Mouse (Mus musculus): ENCODE data around the gene H2-M10.1. TPM values are rescaled to one million over a fixed set of nuclear protein-coding genes. Genes with fewer than 3 reads are reported as not detected.
"Not testable (repeated sequence)": the region's sequence is repeated elsewhere in the genome, so short reads cannot be mapped to it uniquely, and the experiment has no call there.

Gene H2-M10.1
- total RNA-seq (2021): not detected
- long read RNA-seq, experiment 1: 0 reads
- long read RNA-seq, experiment 2: 0 reads

DNA sequence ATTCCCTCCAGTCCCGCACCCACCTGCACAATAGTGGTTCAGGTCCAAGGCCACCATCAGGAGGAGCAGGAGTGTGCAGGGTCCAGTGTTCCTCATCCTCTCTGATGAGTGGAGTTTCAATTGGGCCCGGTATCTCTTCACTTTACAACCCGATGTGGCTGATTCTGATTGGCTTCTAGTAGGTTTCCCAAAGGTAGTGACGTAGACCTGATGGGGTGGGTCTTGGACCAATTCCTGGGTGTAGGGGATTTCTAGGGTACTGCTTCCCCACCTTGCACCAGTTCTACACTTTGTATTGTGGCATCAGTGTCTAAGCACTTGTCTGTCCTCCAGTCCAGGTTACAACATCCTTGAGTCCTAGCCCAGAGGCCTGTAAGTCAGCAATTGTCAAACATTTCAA, at the start of gene H2-M10.1:
TSS of gene H2-M10.1 (minus strand) at position 101 of the 400 bp plus-strand sequence.
- DNase-seq: no peak

DNA sequence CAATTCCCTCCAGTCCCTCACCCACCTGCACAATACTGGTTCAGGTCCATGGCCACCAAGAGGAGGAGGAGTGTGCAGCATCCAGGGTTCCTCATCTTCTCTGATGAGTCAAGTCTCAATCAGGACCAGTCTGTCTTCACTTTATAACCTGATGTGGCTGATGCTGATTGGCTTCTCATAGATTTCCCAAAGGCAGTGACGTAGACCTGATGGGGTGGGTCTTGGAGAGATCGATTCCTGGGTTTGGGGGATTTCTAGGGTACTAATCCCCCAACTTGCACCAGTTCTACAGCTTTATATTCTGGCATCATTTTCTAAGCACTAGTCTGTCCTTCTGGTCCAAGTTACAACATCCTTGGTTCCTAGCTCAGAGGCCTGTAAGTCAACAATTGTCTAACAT, 42.4 kb upstream of the H2-M10.1 start, which contains the start of gene H2-M10.3:
TSS of gene H2-M10.3 (minus strand) at position 101 of the 400 bp plus-strand sequence.
- not testable (repeated sequence) for DNase-seq

DNA sequence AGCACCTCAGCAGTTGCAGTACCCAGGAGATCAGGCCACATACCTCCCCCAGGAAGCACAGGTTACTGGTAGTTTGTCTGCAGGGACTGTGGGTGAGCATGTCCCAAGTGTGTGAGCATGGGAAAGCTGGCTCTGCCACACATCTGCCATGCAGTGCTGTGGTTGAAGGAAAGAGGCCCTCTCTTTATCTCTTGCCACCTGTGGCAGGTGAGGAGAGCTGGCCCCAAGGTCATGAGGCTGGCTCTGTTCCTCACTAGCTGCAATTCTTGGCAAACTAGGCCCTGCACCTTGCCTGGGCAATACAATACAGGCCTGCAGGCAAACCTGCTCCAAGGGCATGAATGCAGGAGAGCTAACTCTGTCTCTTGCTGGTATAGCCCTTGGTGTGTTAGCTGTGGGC, 36.4 kb upstream of the H2-M10.1 start:
- not testable (repeated sequence) for DNase-seq

DNA sequence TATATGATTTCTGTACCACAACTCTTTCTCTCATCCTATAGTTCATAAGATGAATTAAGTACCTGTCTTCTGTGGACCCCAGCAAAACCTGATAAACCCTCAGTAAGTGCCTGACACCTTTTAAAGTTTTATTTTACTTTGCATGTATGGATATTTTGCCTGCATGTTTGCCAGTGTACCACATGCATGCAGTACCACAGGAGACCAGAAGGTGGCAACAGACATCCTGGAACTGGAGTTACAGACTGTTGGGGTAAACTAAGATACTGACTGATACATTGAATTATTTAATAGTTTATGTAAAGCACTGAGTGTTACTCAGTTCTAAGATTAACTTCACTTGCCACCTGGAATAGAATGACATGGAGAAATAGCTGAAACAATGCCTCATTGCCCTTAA, 31.6 kb upstream of the H2-M10.1 start:
- DNase-seq: peak; percentile 28

DNA sequence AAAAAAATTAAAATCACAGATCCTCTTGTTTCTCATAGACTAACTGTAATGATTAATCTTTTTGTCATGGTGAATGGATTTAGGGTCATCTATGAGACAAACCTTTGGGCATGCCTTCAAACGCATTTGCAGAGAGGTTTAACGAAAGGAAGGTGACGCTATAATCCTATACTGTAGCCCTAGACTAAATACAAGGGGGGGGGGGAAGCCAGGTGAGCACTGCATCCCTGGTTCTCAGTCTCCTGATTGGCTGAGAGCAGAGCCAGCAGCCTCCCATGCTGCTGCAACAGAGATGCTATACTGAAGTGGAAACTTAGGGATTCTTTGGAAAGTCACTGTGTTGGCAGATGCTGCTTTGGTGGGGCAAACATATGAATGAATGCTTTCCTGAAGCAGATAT, 29.8 kb upstream of the H2-M10.1 start:
- no peak for DNase-seq

DNA sequence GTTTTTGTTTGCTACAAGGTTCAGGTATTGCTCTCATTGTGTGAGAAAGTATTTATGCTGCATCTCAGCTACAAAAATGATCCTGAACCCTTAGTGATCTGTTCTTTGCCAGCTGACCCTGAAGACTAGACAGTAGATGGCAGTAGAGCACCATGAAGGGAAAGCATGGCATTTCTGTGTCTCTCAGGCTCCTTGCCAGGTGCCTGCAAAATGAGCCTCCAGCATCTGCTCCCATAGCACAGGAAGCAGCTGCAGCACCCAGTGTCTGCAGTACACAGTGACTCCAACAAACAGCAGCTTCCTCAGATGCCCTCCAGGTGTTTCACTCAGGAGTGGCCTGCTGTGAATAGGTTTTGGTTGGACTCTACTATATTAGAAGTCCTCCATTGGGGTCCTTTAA, 29.4 kb upstream of the H2-M10.1 start:
- DNase-seq: peak; percentile 62

DNA sequence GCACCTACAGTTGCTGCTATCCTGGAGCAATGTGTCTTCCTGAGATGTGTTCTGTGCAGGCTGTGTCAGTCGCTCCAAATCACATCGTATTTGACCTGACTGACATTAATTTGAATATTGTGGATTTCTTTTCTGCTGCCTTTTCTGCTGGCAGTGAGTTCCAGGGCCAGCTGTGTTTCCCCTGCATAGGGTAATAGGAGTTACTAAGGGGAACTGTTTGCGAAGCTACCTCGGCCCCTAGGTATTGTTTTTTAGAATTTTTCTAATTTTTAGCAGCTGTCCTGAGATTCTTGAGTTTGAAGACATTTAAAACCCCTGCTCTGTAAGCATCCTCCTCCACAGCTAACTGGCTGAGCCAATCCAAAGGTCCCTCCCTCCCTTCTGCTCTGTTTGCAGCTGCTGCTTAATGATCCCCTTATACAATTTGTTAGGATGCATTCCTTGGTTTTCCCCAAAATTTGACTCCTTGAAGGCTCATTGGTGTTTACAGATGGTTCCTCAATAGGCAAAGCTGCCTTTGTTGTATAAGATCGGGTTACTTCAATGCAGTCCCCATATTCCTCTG, 10.2 kb downstream of the H2-M10.1 start:
- no peak for DNase-seq

DNA sequence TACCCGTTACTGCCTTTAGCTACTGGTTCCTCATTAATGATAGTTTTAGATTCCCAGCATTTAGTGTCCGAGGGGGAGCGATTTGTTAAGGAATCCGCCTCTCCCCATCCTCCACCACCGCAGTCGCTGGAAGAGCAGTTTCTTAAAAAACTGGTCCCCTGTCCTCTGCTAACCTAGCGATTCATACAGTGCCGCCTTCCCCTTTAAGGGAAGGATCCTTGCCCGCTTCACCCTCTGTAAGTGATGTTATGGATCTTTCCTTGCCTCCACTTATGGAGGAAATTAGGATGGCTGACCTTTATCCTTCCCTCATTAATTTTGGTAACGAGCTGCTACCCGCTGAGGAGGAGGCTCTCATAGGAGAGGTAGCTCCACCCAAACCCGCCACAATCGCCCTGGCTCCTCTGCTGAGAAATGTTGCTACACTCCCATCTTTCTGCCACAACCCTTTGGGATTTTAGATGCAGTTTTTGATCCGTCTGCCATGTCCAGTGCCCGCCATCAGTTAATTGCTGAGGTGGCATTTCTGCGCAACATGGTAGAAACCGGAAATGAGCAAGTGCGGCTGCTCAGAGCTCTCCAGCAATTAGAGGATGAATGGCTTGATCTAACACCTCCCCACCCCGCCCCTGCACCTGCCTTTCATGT, 10.8 kb downstream of the H2-M10.1 start:
- DNase-seq: peak; percentile 8

DNA sequence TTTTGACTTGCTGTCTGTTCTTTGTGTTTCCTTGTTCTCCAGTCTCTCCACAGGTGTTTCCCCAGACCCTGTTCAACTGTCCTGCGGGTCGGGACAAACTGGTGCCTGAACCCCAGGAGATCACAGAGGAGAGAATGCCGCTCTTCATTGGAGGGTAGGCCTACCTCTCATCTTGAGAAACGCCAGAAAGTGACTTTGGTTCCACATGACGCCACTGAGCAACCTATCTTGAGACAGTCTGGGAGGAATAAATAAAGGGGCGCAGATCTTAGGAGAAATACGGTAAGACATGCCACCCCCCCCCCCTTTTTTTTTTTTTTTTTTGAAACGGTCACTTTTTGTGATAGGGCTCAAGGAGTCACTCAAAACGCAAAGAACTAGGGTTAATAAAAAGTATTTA, 11.4 kb downstream of the H2-M10.1 start:
- DNase-seq: no peak

DNA sequence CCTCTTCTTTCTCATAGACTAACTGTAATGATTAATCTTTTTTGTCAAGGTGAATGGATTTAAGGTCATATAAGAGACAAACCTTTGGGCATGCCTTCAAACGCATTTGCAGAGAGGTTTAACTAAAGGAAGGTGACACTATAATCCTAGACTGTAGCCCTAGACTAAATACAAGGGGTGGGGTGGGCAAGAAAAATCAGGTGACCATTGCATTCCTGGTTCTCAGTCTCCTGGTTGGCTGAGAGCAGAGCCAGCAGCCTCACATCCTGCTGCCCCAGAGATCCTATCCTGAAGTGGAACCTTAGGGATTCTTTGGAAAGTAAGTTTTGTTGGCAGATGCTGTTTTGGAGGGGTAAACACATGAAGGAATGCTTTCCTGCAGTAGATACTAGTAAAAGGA, 16.7 kb downstream of the H2-M10.1 start:
- no peak for DNase-seq

DNA sequence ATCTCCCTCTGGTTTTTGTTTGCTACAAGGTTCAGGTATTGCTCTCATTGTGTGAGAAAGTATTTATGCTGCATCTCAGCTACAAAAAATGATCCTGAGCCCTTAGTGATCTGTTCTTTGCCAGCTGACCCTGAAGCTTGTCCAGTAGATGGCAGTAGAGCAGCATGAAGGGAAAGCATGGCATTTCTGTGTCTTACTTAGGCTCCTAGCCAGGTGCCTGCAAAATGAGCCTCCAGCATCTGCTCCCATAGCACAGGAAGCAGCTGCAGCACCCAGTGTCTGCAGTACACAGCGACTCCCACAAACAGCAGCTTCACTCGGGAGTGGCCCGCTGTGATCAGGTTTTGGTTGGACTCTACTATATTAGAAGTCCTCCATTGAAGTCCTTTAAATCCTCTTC, 17.1 kb downstream of the H2-M10.1 start:
- DNase-seq: peak; percentile 61

DNA sequence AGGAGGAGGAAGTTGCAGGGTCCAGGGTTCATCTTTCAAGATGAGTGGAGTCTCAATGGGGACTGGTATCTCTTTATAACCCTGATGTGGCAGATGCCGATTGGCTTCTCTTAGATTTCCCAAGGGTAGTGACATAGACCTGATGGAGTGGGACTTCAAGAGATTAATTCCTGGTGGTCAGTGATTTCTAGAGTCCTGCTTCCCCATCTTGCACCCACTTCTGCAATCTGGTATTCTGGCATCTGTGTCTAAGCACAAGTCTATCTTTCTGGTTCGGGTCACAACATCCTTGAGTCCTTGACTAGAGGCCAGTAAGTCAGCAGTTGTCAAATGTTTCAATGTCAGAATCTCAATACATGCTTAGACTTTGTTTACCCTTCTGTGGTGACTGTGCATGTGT, 39.6 kb downstream of the H2-M10.1 start, which contains the start of gene H2-M10.2:
TSS of gene H2-M10.2 (minus strand) at position 101 of the 400 bp plus-strand sequence.
- no peak for DNase-seq

DNA sequence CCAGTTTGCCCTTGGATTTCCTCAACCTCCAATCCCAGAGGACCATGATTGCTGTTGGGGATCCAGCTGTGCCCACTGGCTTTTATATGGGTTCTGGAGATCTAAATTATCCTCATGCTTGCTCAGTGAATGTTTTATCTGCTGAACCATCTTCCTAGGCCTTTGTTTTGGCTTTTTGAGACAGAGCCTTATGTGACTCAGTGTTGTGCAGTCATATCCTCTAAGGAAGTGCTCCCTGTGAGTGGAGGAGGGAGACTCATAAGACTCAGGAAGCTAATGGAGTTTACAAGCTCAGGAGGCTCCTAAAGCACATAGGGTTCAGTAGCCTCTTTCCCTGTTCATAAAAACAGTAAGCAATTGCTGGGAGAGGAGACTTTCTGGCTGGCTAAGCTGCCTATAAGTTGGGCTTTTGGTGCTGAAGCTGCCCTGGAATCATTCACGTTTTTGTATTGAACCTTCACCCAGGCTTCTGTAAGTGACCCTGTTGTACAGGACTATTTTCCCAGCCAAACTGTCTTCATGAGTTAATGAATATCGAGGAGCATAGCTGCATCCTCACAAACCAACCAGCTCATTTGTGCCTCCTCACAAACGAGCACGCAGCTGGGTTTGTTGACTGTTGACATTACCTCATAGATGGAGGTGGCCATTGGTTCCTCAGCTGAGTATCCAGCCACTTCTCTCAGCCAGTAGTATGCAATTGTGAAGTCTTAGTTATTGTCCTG, 44.3 kb downstream of the H2-M10.1 start:
- DNase-seq: no peak

DNA sequence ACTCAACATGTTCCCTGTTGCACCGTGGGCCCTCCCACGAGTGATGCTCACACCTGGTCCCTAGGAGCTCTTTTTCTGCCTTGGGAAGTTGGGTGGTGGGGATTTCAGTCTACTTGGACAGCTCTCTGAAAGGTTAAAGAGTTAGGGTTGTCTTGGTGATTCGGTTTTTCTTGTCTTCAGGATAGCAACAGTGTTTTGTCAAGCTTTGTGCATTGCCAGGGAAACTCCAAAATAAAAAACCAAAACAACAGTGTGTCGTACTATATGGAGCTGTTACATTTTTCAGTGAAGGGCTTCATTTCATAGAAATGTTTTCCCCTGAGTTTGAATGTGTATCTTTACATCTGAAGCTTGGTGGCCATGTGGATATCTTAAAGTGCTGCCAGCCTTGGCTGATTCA, 51.2 kb downstream of the H2-M10.1 start:
- no peak for DNase-seq

DNA sequence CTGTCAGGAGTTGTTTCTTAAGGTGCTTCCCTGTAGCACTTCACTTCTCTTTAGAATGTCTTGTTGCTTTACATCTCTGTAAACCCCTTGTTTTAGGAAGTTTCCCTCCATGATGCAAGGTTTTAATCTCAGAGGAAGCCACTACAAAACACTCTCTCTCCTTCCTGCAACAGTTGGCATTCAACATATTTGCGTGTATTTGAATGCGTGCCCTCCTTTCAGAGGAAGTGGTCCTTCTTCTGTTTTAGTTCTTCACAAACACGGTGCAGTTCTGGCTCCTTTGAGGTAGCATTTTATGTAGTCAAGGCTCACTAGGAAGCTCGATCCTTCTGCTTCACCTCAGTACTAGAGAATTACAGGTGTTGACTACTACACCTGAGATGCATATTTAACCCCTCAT, 52.2 kb downstream of the H2-M10.1 start:
- no peak for DNase-seq

Other genes starting within 250 kb of the H2-M10.1 start
- gene Gm19684, start 204.5 kb downstream of the H2-M10.1 start, total RNA-seq (2021): not detected
- not detected for gene Gm7030, start 196.7 kb downstream of the H2-M10.1 start, total RNA-seq (2021)
- gene Gm8909, start 157.6 kb downstream of the H2-M10.1 start, total RNA-seq (2021): not detected
- gene H2-T3, start 135.9 kb downstream of the H2-M10.1 start, total RNA-seq (2021): not detected
- 10 to 100 TPM; 26.3 to 28.5 TPM for gene Rpp21, start 68.1 kb downstream of the H2-M10.1 start, total RNA-seq (2021)
- gene Trim39, start 53.9 kb downstream of the H2-M10.1 start, total RNA-seq (2021): 1 to 10 TPM; 4.8 to 7.0 TPM
- gene H2-M10.2, start 39.7 kb downstream of the H2-M10.1 start, total RNA-seq (2021): not detected
- not detected for gene H2-M10.3, start 42.3 kb upstream of the H2-M10.1 start, total RNA-seq (2021)
- not detected for gene H2-M10.4, start 136.2 kb upstream of the H2-M10.1 start, total RNA-seq (2021)
- not detected for gene H2-M11, start 220.9 kb upstream of the H2-M10.1 start, total RNA-seq (2021)